Mouse (Mus musculus): ENCODE measurements around the gene Vat1. TPM values are rescaled to one million over a fixed set of nuclear protein-coding genes. Genes with fewer than 3 reads are reported as not detected.
A peak's percentile ranks its signal among the peaks of the same experiment; 100 is the strongest.

Vat1 gene
- total RNA-seq, 2 experiments from 2014 or later = 3.3 to 6.5 TPM

DNA sequence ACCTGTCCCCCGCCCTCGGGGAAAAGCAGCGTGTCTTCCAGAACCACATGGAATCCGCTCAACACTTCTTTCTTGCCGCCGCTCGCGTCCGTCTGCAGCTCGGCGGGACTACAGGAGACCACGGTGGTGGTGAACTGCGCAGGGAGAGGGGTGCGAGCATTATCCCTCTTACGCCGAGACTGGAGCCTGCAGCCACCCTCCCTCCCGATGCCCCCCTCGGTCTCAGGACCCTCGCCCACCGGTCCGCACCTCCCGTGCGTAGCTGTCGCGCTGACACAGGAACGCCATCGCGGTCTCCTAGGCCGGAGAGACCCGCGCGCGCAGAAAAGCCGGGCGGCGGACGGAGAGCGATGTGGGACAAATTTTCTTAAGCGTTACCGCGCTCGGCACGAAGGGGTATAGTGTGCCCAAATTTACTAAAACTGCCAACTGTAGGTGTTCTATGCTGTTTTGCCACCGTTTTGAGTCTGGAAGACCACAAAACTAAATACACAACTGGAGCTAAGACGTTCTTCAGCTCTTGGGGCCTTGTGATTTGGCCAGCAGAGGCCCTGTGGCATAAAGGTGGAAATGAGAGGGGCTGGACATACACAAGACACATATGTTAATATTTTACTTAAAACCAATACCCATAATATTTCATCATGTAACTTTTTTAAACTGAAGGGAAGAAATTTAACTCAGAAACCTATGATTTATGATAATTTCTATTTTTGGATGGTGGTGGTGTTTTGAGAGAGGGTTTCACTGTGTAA, 48.8 kb downstream of the Vat1 start, which contains the start of gene Aarsd1:
TSS of gene Aarsd1 (minus strand) at position 515 of the 755 bp plus-strand sequence.
- peak; percentile 46 for ATAC-seq (replicated peaks; ENCODE audit: low FRiP score, low TSS enrichment, poor library complexity, severe bottlenecking)

DNA sequence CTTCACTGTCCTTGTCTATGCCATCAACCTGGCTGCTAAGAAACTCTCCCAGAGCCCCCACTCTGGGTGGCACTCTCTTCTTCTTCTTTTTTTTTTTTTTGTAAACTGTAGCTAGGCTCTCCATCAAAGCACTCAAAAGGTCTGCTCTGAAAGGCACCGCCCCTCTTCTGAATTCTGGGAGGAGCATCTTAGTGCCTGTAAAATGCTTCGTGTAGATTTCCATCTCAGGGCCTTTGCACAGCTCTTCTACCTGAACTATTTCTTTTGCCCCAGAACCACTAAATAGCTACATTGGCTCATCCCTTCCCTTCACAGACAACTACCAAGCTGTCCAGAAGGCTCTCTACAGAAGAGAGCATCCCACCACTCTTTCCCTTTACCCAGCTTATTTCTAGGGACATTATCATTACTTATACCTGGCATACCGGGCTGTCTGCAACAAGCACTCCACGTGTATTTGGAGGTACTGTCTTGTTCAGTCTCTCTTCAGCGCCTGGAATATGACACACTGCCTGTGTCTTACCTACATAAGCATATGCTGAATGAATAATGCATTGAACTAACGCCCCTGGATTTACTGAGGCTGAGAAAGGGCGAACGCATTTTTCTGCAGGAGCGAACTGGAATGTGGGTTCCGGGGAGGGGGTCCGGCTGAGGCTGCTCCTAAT, 49.5 kb downstream of the Vat1 start:
- ATAC-seq (replicated peaks; ENCODE audit: low FRiP score, low TSS enrichment, poor library complexity, severe bottlenecking) = peak; percentile 71

DNA sequence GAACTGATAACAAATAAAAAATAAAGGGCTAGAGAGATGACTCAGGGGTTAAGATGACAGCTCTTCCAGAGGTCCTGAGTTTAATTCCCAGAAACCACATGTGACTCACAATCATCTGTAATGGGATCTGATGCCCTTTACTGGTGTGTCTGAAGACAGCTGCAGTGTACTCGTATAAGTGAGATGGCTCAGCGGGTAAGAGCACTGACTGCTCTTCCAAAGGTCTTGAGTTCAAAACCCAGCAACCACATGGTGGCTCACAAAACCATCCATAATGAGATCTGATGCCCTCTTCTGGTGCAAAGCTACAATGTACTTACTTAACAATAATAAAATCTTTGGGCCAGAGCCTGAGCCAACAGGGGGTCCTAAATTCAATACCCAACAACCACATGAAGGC, 50.7 kb downstream of the Vat1 start:
- ATAC-seq (replicated peaks; ENCODE audit: low FRiP score, low TSS enrichment, poor library complexity, severe bottlenecking) = no peak

Other genes with a start within 250 kb of the Vat1 start
- 18.2 and 20.6 TPM in 2 replicates for gene Ezh1, start 239.8 kb downstream of the Vat1 start, total RNA-seq (2014; fragmentation: Nextera tagmentation)
- 13.8 and 20.3 TPM in 2 replicates for gene Ezh1, start 239.8 kb downstream of the Vat1 start, total RNA-seq (2017)
- gene Ramp2, start 220.2 kb downstream of the Vat1 start, total RNA-seq (2014; fragmentation: Nextera tagmentation) = not detected in 2 replicates
- gene Ramp2, start 220.2 kb downstream of the Vat1 start, total RNA-seq (2017) = not detected in 2 replicates
- gene Vps25, start 212.5 kb downstream of the Vat1 start, total RNA-seq (2014; fragmentation: Nextera tagmentation) = 112 and 137 TPM in 2 replicates
- gene Vps25, start 212.5 kb downstream of the Vat1 start, total RNA-seq (2017) = 44.7 and 71.5 TPM in 2 replicates
- gene Wnk4, start 205.7 kb downstream of the Vat1 start, total RNA-seq (2014; fragmentation: Nextera tagmentation) = 0.25 and 1.4 TPM in 2 replicates
- gene Wnk4, start 205.7 kb downstream of the Vat1 start, total RNA-seq (2017) = 0.05 and 0.30 TPM in 2 replicates
- gene Cntd1, start 187.2 kb downstream of the Vat1 start, total RNA-seq (2014; fragmentation: Nextera tagmentation) = 2.3 and 3.7 TPM in 2 replicates
- 2.1 and 4.2 TPM in 2 replicates for gene Cntd1, start 187.2 kb downstream of the Vat1 start, total RNA-seq (2017)
- gene Coa3, start 187.1 kb downstream of the Vat1 start, total RNA-seq (2014; fragmentation: Nextera tagmentation) = 67.5 and 86.7 TPM in 2 replicates
- gene Coa3, start 187.1 kb downstream of the Vat1 start, total RNA-seq (2017) = 28.4 and 40.6 TPM in 2 replicates
- 86.7 and 98.7 TPM in 2 replicates for gene Becn1, start 163.9 kb downstream of the Vat1 start, total RNA-seq (2014; fragmentation: Nextera tagmentation)
- gene Becn1, start 163.9 kb downstream of the Vat1 start, total RNA-seq (2017) = 160 and 162 TPM in 2 replicates
- 239 and 277 TPM in 2 replicates for gene Psme3, start 150.0 kb downstream of the Vat1 start, total RNA-seq (2014; fragmentation: Nextera tagmentation)
- 176 and 226 TPM in 2 replicates for gene Psme3, start 150.0 kb downstream of the Vat1 start, total RNA-seq (2017)
- gene Aoc2, start 141.2 kb downstream of the Vat1 start, total RNA-seq (2014; fragmentation: Nextera tagmentation) = 7.6 and 11.5 TPM in 2 replicates
- 1.9 and 2.9 TPM in 2 replicates for gene Aoc2, start 141.2 kb downstream of the Vat1 start, total RNA-seq (2017)
- gene Aoc3, start 135.6 kb downstream of the Vat1 start, total RNA-seq (2014; fragmentation: Nextera tagmentation) = not detected in 2 replicates
- gene Aoc3, start 135.6 kb downstream of the Vat1 start, total RNA-seq (2017) = 0.69 TPM in 1 of 2 replicates, not detected in the other
- gene G6pc, start 98.7 kb downstream of the Vat1 start, total RNA-seq (2014; fragmentation: Nextera tagmentation) = not detected in 2 replicates
- gene G6pc, start 98.7 kb downstream of the Vat1 start, total RNA-seq (2017) = not detected in 2 replicates
- 74.9 and 108 TPM in 2 replicates for gene Aarsd1, start 48.6 kb downstream of the Vat1 start, total RNA-seq (2014; fragmentation: Nextera tagmentation)
- 81.8 and 87.7 TPM in 2 replicates for gene Aarsd1, start 48.6 kb downstream of the Vat1 start, total RNA-seq (2017)
- 4.9 and 7.1 TPM in 2 replicates for gene Gm27029, start 41.4 kb downstream of the Vat1 start, total RNA-seq (2014; fragmentation: Nextera tagmentation)
- gene Gm27029, start 41.4 kb downstream of the Vat1 start, total RNA-seq (2017) = 0.61 TPM in 1 of 2 replicates, not detected in the other
- gene Rundc1, start 41.1 kb downstream of the Vat1 start, total RNA-seq (2014; fragmentation: Nextera tagmentation) = 5.1 and 6.5 TPM in 2 replicates
- 1.5 and 6.2 TPM in 2 replicates for gene Rundc1, start 41.1 kb downstream of the Vat1 start, total RNA-seq (2017)
- not detected in 2 replicates for gene Ptges3l, start 40.9 kb downstream of the Vat1 start, total RNA-seq (2014; fragmentation: Nextera tagmentation)
- gene Ptges3l, start 40.9 kb downstream of the Vat1 start, total RNA-seq (2017) = not detected in 2 replicates
- 1,243 and 1,644 TPM in 2 replicates for gene Rpl27, start 23.9 kb downstream of the Vat1 start, total RNA-seq (2014; fragmentation: Nextera tagmentation)
- gene Rpl27, start 23.9 kb downstream of the Vat1 start, total RNA-seq (2017) = 3,990 and 4,375 TPM in 2 replicates
- gene Ifi35, start 17.8 kb downstream of the Vat1 start, total RNA-seq (2014; fragmentation: Nextera tagmentation) = 35.5 and 44.1 TPM in 2 replicates
- 31.7 and 33.5 TPM in 2 replicates for gene Ifi35, start 17.8 kb downstream of the Vat1 start, total RNA-seq (2017)
- gene Rnd2, start 1.2 kb downstream of the Vat1 start, total RNA-seq (2014; fragmentation: Nextera tagmentation) = 1.6 and 7.2 TPM in 2 replicates
- 3.5 and 3.8 TPM in 2 replicates for gene Rnd2, start 1.2 kb downstream of the Vat1 start, total RNA-seq (2017)
- gene Brca1, start 85.7 kb upstream of the Vat1 start, total RNA-seq (2014; fragmentation: Nextera tagmentation) = 37.5 and 45.4 TPM in 2 replicates
- gene Brca1, start 85.7 kb upstream of the Vat1 start, total RNA-seq (2017) = 38.5 and 49.6 TPM in 2 replicates
- gene Nbr1, start 85.9 kb upstream of the Vat1 start, total RNA-seq (2014; fragmentation: Nextera tagmentation) = 50.1 and 74.2 TPM in 2 replicates
- 43.3 and 45.3 TPM in 2 replicates for gene Nbr1, start 85.9 kb upstream of the Vat1 start, total RNA-seq (2017)
- 0.85 and 1.7 TPM in 2 replicates for gene Tmem106a, start 116.0 kb upstream of the Vat1 start, total RNA-seq (2014; fragmentation: Nextera tagmentation)
- 0.80 TPM in 1 of 2 replicates, not detected in the other for gene Tmem106a, start 116.0 kb upstream of the Vat1 start, total RNA-seq (2017)
- gene Gm11634, start 133.0 kb upstream of the Vat1 start, total RNA-seq (2014; fragmentation: Nextera tagmentation) = not detected in 2 replicates
- not detected in 2 replicates for gene Gm11634, start 133.0 kb upstream of the Vat1 start, total RNA-seq (2017)
- gene Rdm1, start 161.0 kb upstream of the Vat1 start, total RNA-seq (2014; fragmentation: Nextera tagmentation) = 13.0 and 21.8 TPM in 2 replicates
- gene Rdm1, start 161.0 kb upstream of the Vat1 start, total RNA-seq (2017) = 2.0 and 5.3 TPM in 2 replicates
- gene Arl4d, start 199.3 kb upstream of the Vat1 start, total RNA-seq (2014; fragmentation: Nextera tagmentation) = 0.22 TPM in 1 of 2 replicates, not detected in the other
- gene Arl4d, start 199.3 kb upstream of the Vat1 start, total RNA-seq (2017) = 5.8 TPM in 1 of 2 replicates, not detected in the other